Mouse (Mus musculus) macrophage (primary cell): Measurements from ENCODE around the gene Paf1. TPM values are rescaled to one million over a fixed set of nuclear protein-coding genes. Genes with fewer than 3 reads are reported as not detected.

Source experiments
- H3K27ac ChIP-seq: fragments of 350-480 bp; formaldehyde crosslinking; 2 replicates; pipeline ENCODE4 v1.9.0; 2021
- H3K36me3 ChIP-seq: fragments of 350-480 bp; formaldehyde crosslinking; 2 replicates; pipeline ENCODE4 v1.9.0; 2021; ENCODE audit errors: inconsistent target
- H3K4me3 ChIP-seq: fragments of 350-480 bp; formaldehyde crosslinking; 2 replicates; pipeline ENCODE4 v1.9.0; 2021; ENCODE audit errors: inconsistent target
- H3K79me2 ChIP-seq: fragments of 350-480 bp; formaldehyde crosslinking; 2 replicates; pipeline ENCODE4 v1.9.0; 2021; ENCODE audit errors: inconsistent target
- WGBS: methylation state at CpG from one replicate; pipeline ENCODE4 v1.1.7; 2026; ENCODE audit warnings: inconsistent platforms; ENCODE audit not compliant: missing documents; 5-methylcytosine and 5-hydroxymethylcytosine counted together
- polyA plus RNA-seq: library from polyadenylated mRNA; stranded (reverse); fragments of 250-400 nt; gene quantifications from 3 replicates; pipeline ENCODE4 v1.2.4, GENCODE M21; 2018; ENCODE audit warnings: inconsistent platforms

Gene Paf1
- polyA plus RNA-seq, 1 experiment from 2014 or later, result 257 TPM

GRCm38 (mm10) chr7:28442688-28443087 is 49.9 kb downstream of the Paf1 start:
- 3% methylated on average over 4 of the region's 4 CpGs for WGBS
- H3K4me3 ChIP-seq, result no peak overlapping the region; the same call in 1 of the 2 replicates

GRCm38 (mm10) chr7:28444344-28444974 is 51.7 kb downstream of the Paf1 start:
- Histone ChIP-seq H3K4me3 (no peak overlapping the region), H3K79me2 (no peaks in the 10 kb centered on the region), H3K36me3 (no peaks in the 10 kb centered on the region), H3K27ac (peak overlapping the region; percentile 94)
- 50% methylated on average over 13 of the region's 13 CpGs for WGBS

More at GRCm38 (mm10) chr7:28442688-28443087, 49.9 kb downstream of the Paf1 start:
- no peaks in the 10 kb centered on the region for H3K79me2 ChIP-seq
- peak overlapping the region; percentile 94 for H3K27ac ChIP-seq
- no peaks in the 10 kb centered on the region for H3K36me3 ChIP-seq

- 30% methylated on average over 12 of the region's 12 CpGs for WGBS
Observed at GRCm38 (mm10) chr7:28446446-28446845, 53.7 kb downstream of the Paf1 start.

GRCm38 (mm10) chr7:28447101-28447830 is 54.5 kb downstream of the Paf1 start:
- no peak overlapping the region for H3K4me3 ChIP-seq
- WGBS, result 81% methylated on average over 11 of the region's 12 CpGs

More at GRCm38 (mm10) chr7:28446446-28446845, 53.7 kb downstream of the Paf1 start:
- H3K36me3 ChIP-seq, result no peaks in the 10 kb centered on the region
- no peak overlapping the region for H3K4me3 ChIP-seq
- H3K79me2 ChIP-seq, result no peaks in the 10 kb centered on the region
- no peak overlapping the region for H3K27ac ChIP-seq

GRCm38 (mm10) chr7:28447865-28448820 is 55.4 kb downstream of the Paf1 start:
- no peak overlapping the region for H3K27ac ChIP-seq
- no peaks in the 10 kb centered on the region for H3K36me3 ChIP-seq
- H3K79me2 ChIP-seq, result no peaks in the 10 kb centered on the region
- H3K4me3 ChIP-seq, result no peak overlapping the region
- 93% methylated on average over 10 of the region's 13 CpGs for WGBS

More at GRCm38 (mm10) chr7:28447101-28447830, 54.5 kb downstream of the Paf1 start:
- no peaks in the 10 kb centered on the region for H3K36me3 ChIP-seq
- no peaks in the 10 kb centered on the region for H3K79me2 ChIP-seq
- no peak overlapping the region for H3K27ac ChIP-seq

Other genes starting within 250 kb of the Paf1 start
- gene Fbl, start 223.2 kb upstream of the Paf1 start, polyA plus RNA-seq, result 53.7 to 146 TPM (median 80.2 TPM) in 3 replicates
- gene Dyrk1b, start 213.5 kb upstream of the Paf1 start, polyA plus RNA-seq, result 2.6 to 13.6 TPM (median 7.4 TPM) in 3 replicates
- 2.4 to 4.6 TPM (median 3.7 TPM) in 3 replicates for gene Eid2, start 125.1 kb upstream of the Paf1 start, polyA plus RNA-seq
- gene Eid2b, start 115.2 kb upstream of the Paf1 start, polyA plus RNA-seq, result 3.2 to 4.7 TPM (median 4.1 TPM) in 3 replicates
- not detected in 3 replicates for gene Selenov, start 101.8 kb upstream of the Paf1 start, polyA plus RNA-seq
- not detected in 3 replicates for gene Dll3, start 90.7 kb upstream of the Paf1 start, polyA plus RNA-seq
- 15.4 to 48.5 TPM (median 20.8 TPM) in 3 replicates for gene Timm50, start 80.9 kb upstream of the Paf1 start, polyA plus RNA-seq
- gene Supt5, start 54.2 kb upstream of the Paf1 start, polyA plus RNA-seq, result 73.4 to 112 TPM (median 77.6 TPM) in 3 replicates
- gene Rps16, start 42.3 kb upstream of the Paf1 start, polyA plus RNA-seq, result 335 to 822 TPM (median 800 TPM) in 3 replicates
- 3.6 to 7.0 TPM (median 5.4 TPM) in 3 replicates for gene Plekhg2, start 20.4 kb upstream of the Paf1 start, polyA plus RNA-seq
- gene Zfp36, start 12.7 kb upstream of the Paf1 start, polyA plus RNA-seq, result 67.8 to 98.8 TPM (median 74.9 TPM) in 3 replicates
- gene Med29, start 243 bp upstream of the Paf1 start, polyA plus RNA-seq, result 13.6 to 20.0 TPM (median 16.3 TPM) in 3 replicates
- 66.4 to 177 TPM (median 158 TPM) in 3 replicates for gene Gmfg, start 44.5 kb downstream of the Paf1 start, polyA plus RNA-seq
- gene Lrfn1, start 59.0 kb downstream of the Paf1 start, polyA plus RNA-seq, result 0.24 to 1.4 TPM (median 0.89 TPM) in 3 replicates
- gene Ifnl2, start 117.5 kb downstream of the Paf1 start, polyA plus RNA-seq, result not detected in 3 replicates
- not detected in 3 replicates for gene Ifnl3, start 129.9 kb downstream of the Paf1 start, polyA plus RNA-seq
- not detected in 3 replicates for gene Sycn, start 147.9 kb downstream of the Paf1 start, polyA plus RNA-seq
- gene Nccrp1, start 154.3 kb downstream of the Paf1 start, polyA plus RNA-seq, result not detected in 3 replicates
- gene Samd4b, start 205.2 kb downstream of the Paf1 start, polyA plus RNA-seq, result 24.6 to 26.8 TPM (median 25.5 TPM) in 3 replicates
- 7.4 to 9.1 TPM (median 7.5 TPM) in 3 replicates for gene Pak4, start 205.2 kb downstream of the Paf1 start, polyA plus RNA-seq
- not detected in 3 replicates for gene Acp7, start 238.4 kb downstream of the Paf1 start, polyA plus RNA-seq